Mouse (Mus musculus) ES-Bruce4 (cell line): Measurements from ENCODE around the gene Vcl.

Experiments used
- CTCF ChIP-seq: IDR thresholded peaks from one replicate; pipeline ENCODE4 v1.8.1; 2011; ENCODE audit warnings: low read depth, low read length
- POLR2A ChIP-seq: IDR thresholded peaks from one replicate; pipeline ENCODE4 v1.8.1; 2011; ENCODE audit warnings: low read length; ENCODE audit not compliant: insufficient read depth

GRCm38 (mm10) chr14:20938424-20938823 lies 9.2 kb downstream of the Vcl start:
- TF ChIP-seq POLR2A (no peak), CTCF (no peak)
